Mouse (Mus musculus) cortical plate, adult 2 months (tissue): Measurements from ENCODE around the gene Cmss1. TPM values are rescaled to one million over a fixed set of nuclear protein-coding genes. Genes with fewer than 3 reads are reported as not detected.

Source experiments
- H3K27ac ChIP-seq: fragments of 200-500 bp; 2 replicates; pipeline ENCODE4 v1.5.1; 2012; ENCODE audit warnings: low read length, control low read depth, inconsistent platforms; ENCODE audit not compliant: insufficient read depth
- H3K4me1 ChIP-seq: fragments of 200-500 bp; 2 replicates; pipeline ENCODE4 v1.6.1; 2011; ENCODE audit warnings: low read length; ENCODE audit not compliant: control insufficient read depth, insufficient read depth
- H3K4me3 ChIP-seq: fragments of 200-500 bp; 2 replicates; pipeline ENCODE4 v1.5.1; 2011; ENCODE audit warnings: mild to moderate bottlenecking, low read length, control low read depth; ENCODE audit not compliant: insufficient read depth
- CTCF ChIP-seq: fragments of 200-500 bp; IDR thresholded peaks from 2 replicates; pipeline ENCODE4 v1.5.1; 2011; ENCODE audit warnings: mild to moderate bottlenecking, control low read depth, low read length; ENCODE audit not compliant: insufficient read depth; ENCODE audit errors: extremely low read depth
- POLR2A ChIP-seq: fragments of 200-500 bp; IDR thresholded peaks from 2 replicates; pipeline ENCODE4 v1.6.1; 2011; ENCODE audit warnings: mild to moderate bottlenecking, low read length, control low read depth; ENCODE audit not compliant: insufficient read depth; ENCODE audit errors: extremely low read depth
- polyA plus RNA-seq: library from polyadenylated mRNA; depleted of rRNA; stranded (reverse); fragments of >200 nt; gene quantifications from 2 replicates; pipeline ENCODE4 v1.2.3, GENCODE M21; 2012

Gene Cmss1
- polyA plus RNA-seq, 1 experiment, result 9.5 TPM

GRCm38 (mm10) chr16:57362679-57363401, 243.8 kb downstream of the Cmss1 start:
- H3K27ac ChIP-seq, result no peak overlapping the region
- TF ChIP-seq POLR2A, result no peak
- 0 out of 2 replicates have a peak, but pooled peaks have one; percentile 11 for TF ChIP-seq CTCF
- H3K4me1 ChIP-seq, result peaks cover 2% of the 10 kb centered on the region; the same call in 1 of the 2 replicates
- H3K4me3 ChIP-seq, result no peak overlapping the region

- H3K27ac ChIP-seq, result no peak overlapping the region
- no peak overlapping the region for H3K4me3 ChIP-seq
- H3K4me1 ChIP-seq, result peaks cover 2% of the 10 kb centered on the region; the same call in 1 of the 2 replicates
- TF ChIP-seq POLR2A (no peak), CTCF (no peak)
These were observed 245.9 kb downstream of the Cmss1 start for GRCm38 (mm10) chr16:57360785-57361184.

GRCm38 (mm10) chr16:57359251-57359650, 247.4 kb downstream of the Cmss1 start:
- Histone ChIP-seq H3K4me1 (peaks cover 2% of the 10 kb centered on the region; the same call in 1 of the 2 replicates), H3K27ac (no peak overlapping the region), H3K4me3 (no peak overlapping the region)
- no peak for TF ChIP-seq POLR2A
- TF ChIP-seq CTCF, result no peak

GRCm38 (mm10) chr16:57357011-57357410, 249.7 kb downstream of the Cmss1 start:
- TF ChIP-seq CTCF, result no peak
- H3K4me1 ChIP-seq, result peaks cover 2% of the 10 kb centered on the region; the same call in 1 of the 2 replicates
- H3K4me3 ChIP-seq, result no peak overlapping the region
- no peak overlapping the region for H3K27ac ChIP-seq

GRCm38 (mm10) chr16:57356454-57356853, 250.2 kb downstream of the Cmss1 start:
- no peak for TF ChIP-seq CTCF
- no peak for TF ChIP-seq POLR2A
- no peak overlapping the region for H3K27ac ChIP-seq
- H3K4me3 ChIP-seq, result no peak overlapping the region
- peaks cover 2% of the 10 kb centered on the region; the same call in 1 of the 2 replicates for H3K4me1 ChIP-seq

- Histone ChIP-seq H3K27ac (no peak overlapping the region), H3K4me1 (no peaks in the 10 kb centered on the region; the same call in 1 of the 2 replicates), H3K4me3 (no peak overlapping the region)
- TF ChIP-seq POLR2A (no peak), CTCF (no peak)
These were observed 252.7 kb downstream of the Cmss1 start for GRCm38 (mm10) chr16:57353932-57354331.

GRCm38 (mm10) chr16:57353166-57353721, 253.4 kb downstream of the Cmss1 start:
- no peak for TF ChIP-seq CTCF
- no peak for TF ChIP-seq POLR2A
- no peak overlapping the region for H3K4me3 ChIP-seq
- H3K27ac ChIP-seq, result no peak overlapping the region
- H3K4me1 ChIP-seq, result no peaks in the 10 kb centered on the region

GRCm38 (mm10) chr16:57352751-57353150, 253.9 kb downstream of the Cmss1 start, which contains the start of gene Filip1l:
Gene Filip1l (plus strand): TSS chr16:57353093.
- no peaks in the 10 kb centered on the region for H3K4me1 ChIP-seq
- TF ChIP-seq CTCF (no peak), POLR2A (no peak)
- H3K4me3 ChIP-seq, result no peak within 1 kb of the TSS
- no peak within 1 kb of the TSS; the same call in 1 of the 2 replicates for H3K27ac ChIP-seq

- no peak for TF ChIP-seq POLR2A
- TF ChIP-seq CTCF, result no peak
- Histone ChIP-seq H3K4me3 (no peak overlapping the region), H3K27ac (no peak overlapping the region), H3K4me1 (no peaks in the 10 kb centered on the region)
These were observed 257.0 kb downstream of the Cmss1 start for GRCm38 (mm10) chr16:57349689-57350088.

GRCm38 (mm10) chr16:57349039-57349438, 257.6 kb downstream of the Cmss1 start:
- TF ChIP-seq POLR2A, result no peak
- TF ChIP-seq CTCF, result no peak

More at GRCm38 (mm10) chr16:57349039-57349438, 257.6 kb downstream of the Cmss1 start:
- H3K27ac ChIP-seq, result no peak overlapping the region
- H3K4me3 ChIP-seq, result no peak overlapping the region
- H3K4me1 ChIP-seq, result no peaks in the 10 kb centered on the region
